Mouse (Mus musculus): Measurements from ENCODE around the gene Srsf6.

GRCm38 (mm10) chr2:162900590-162900916 is 30.8 kb upstream of the Srsf6 start:
- TF ChIP-seq CTCF (conservative IDR thresholded peaks at IDR 0.05; ENCODE audit: low read length) (no peak), POU5F1 (IDR thresholded peaks at IDR 0.05; ENCODE audit: borderline replicate concordance, low read length) (no peak), NANOG (IDR thresholded peaks at IDR 0.05; ENCODE audit: borderline replicate concordance, low read length) (no peak)
